Mouse (Mus musculus): Measurements from ENCODE around the gene Gm28305. TPM values are rescaled to one million over a fixed set of nuclear protein-coding genes. Genes with fewer than 3 reads are reported as not detected.

Gene Gm28305
- polyA plus RNA-seq, 1 experiment = not detected

GRCm38 (mm10) chr9:104088555-104088954 is 48.1 kb downstream of the Gm28305 start:
- Histone ChIP-seq H3K27ac (ENCODE audit: insufficient read depth, low read length) (no peak overlapping the region), H3K4me1 (ENCODE audit: control insufficient read depth, insufficient read depth, low read length) (no peaks in the 10 kb centered on the region), H3K4me3 (ENCODE audit: insufficient read depth, low read length) (no peak overlapping the region)
- no peak for TF ChIP-seq POLR2A (IDR thresholded peaks at IDR 0.05; ENCODE audit: extremely low read depth, insufficient read depth, low read length)
- TF ChIP-seq CTCF (IDR thresholded peaks at IDR 0.05; ENCODE audit: extremely low read depth, insufficient read depth, low read length) = no peak

DNA sequence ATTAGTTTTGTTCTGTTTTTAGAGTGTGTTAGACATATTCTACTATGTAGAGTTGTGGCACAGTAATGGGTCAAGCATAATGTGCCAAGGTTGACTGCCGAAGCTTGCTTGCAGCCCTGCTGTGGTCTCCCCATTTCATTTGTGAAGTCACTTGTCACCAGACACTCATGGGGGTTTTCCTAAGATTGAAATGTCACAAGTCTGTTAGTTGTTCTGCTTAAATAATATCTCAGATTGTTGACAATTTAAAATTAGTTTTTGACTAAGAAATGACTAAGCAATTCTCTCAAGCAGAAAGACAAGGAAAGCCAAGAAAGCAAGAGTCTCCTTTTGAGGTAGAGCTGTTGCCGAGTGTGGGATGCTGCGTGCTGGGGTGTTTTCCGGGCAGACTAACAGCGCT is 52.5 kb downstream of the Gm28305 start:
- no peak overlapping the region for H3K4me3 ChIP-seq (ENCODE audit: insufficient read depth, low read length)
- no peaks in the 10 kb centered on the region for H3K4me1 ChIP-seq (ENCODE audit: control insufficient read depth, insufficient read depth, low read length)
- TF ChIP-seq POLR2A (IDR thresholded peaks at IDR 0.05; ENCODE audit: extremely low read depth, insufficient read depth, low read length) (no peak), CTCF (IDR thresholded peaks at IDR 0.05; ENCODE audit: extremely low read depth, insufficient read depth, low read length) (no peak)
- H3K27ac ChIP-seq (ENCODE audit: insufficient read depth, low read length) = no peak overlapping the region

DNA sequence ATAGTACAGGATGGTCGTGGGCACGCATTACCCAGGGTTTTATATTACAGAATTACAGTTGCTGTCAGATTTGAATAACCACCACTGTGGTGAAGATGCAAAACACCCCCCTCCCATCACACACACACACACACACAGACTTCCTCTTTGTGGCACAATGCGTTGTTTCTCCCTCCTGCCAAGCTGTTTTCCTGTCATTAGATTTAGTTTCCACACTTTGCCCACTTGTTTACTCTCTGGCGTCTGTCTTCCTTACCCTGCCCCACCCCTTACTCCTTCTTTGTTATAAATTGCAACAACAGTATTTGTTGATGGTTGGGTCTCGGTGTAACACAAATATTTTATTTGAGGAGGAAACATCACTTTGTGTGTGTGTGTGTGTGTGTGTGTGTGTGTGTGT is 57.8 kb downstream of the Gm28305 start:
- no peak for TF ChIP-seq POLR2A (IDR thresholded peaks at IDR 0.05; ENCODE audit: extremely low read depth, insufficient read depth, low read length)
- TF ChIP-seq CTCF (IDR thresholded peaks at IDR 0.05; ENCODE audit: extremely low read depth, insufficient read depth, low read length) = no peak
- no peak overlapping the region for H3K4me3 ChIP-seq (ENCODE audit: insufficient read depth, low read length)
- no peak overlapping the region for H3K27ac ChIP-seq (ENCODE audit: insufficient read depth, low read length)
- H3K4me1 ChIP-seq (ENCODE audit: control insufficient read depth, insufficient read depth, low read length) = peaks cover 2% of the 10 kb centered on the region

- H3K4me1 ChIP-seq (ENCODE audit: control insufficient read depth, insufficient read depth, low read length) = peaks cover 2% of the 10 kb centered on the region
- no peak overlapping the region for H3K4me3 ChIP-seq (ENCODE audit: insufficient read depth, low read length)
- no peak for TF ChIP-seq POLR2A (IDR thresholded peaks at IDR 0.05; ENCODE audit: extremely low read depth, insufficient read depth, low read length)
- no peak for TF ChIP-seq CTCF (IDR thresholded peaks at IDR 0.05; ENCODE audit: extremely low read depth, insufficient read depth, low read length)
- H3K27ac ChIP-seq (ENCODE audit: insufficient read depth, low read length) = no peak overlapping the region
Observed at GRCm38 (mm10) chr9:104099060-104099459, 58.6 kb downstream of the Gm28305 start.

- H3K4me3 ChIP-seq (ENCODE audit: insufficient read depth, low read length) = no peak overlapping the region
- H3K4me1 ChIP-seq (ENCODE audit: control insufficient read depth, insufficient read depth, low read length) = peaks cover 2% of the 10 kb centered on the region
- H3K27ac ChIP-seq (ENCODE audit: insufficient read depth, low read length) = no peak overlapping the region
- TF ChIP-seq CTCF (IDR thresholded peaks at IDR 0.05; ENCODE audit: extremely low read depth, insufficient read depth, low read length) = no peak
Observed at GRCm38 (mm10) chr9:104100822-104101221, 60.4 kb downstream of the Gm28305 start.

- peaks cover 2% of the 10 kb centered on the region for H3K4me1 ChIP-seq (ENCODE audit: control insufficient read depth, insufficient read depth, low read length)
- H3K4me3 ChIP-seq (ENCODE audit: insufficient read depth, low read length) = no peak overlapping the region
- no peak overlapping the region for H3K27ac ChIP-seq (ENCODE audit: insufficient read depth, low read length)
- no peak for TF ChIP-seq POLR2A (IDR thresholded peaks at IDR 0.05; ENCODE audit: extremely low read depth, insufficient read depth, low read length)
- no peak for TF ChIP-seq CTCF (IDR thresholded peaks at IDR 0.05; ENCODE audit: extremely low read depth, insufficient read depth, low read length)
Observed at GRCm38 (mm10) chr9:104101458-104101857, 61.0 kb downstream of the Gm28305 start.

- Histone ChIP-seq H3K4me1 (ENCODE audit: control insufficient read depth, insufficient read depth, low read length) (peaks cover 2% of the 10 kb centered on the region), H3K27ac (ENCODE audit: insufficient read depth, low read length) (no peak overlapping the region), H3K4me3 (ENCODE audit: insufficient read depth, low read length) (no peak overlapping the region)
- TF ChIP-seq CTCF (IDR thresholded peaks at IDR 0.05; ENCODE audit: extremely low read depth, insufficient read depth, low read length) (no peak), POLR2A (IDR thresholded peaks at IDR 0.05; ENCODE audit: extremely low read depth, insufficient read depth, low read length) (no peak)
Observed at GRCm38 (mm10) chr9:104102301-104102700, 61.8 kb downstream of the Gm28305 start.

GRCm38 (mm10) chr9:104102901-104103300 is 62.4 kb downstream of the Gm28305 start:
- Histone ChIP-seq H3K4me1 (ENCODE audit: control insufficient read depth, insufficient read depth, low read length) (peaks cover 2% of the 10 kb centered on the region), H3K27ac (ENCODE audit: insufficient read depth, low read length) (no peak overlapping the region), H3K4me3 (ENCODE audit: insufficient read depth, low read length) (no peak overlapping the region)
- TF ChIP-seq POLR2A (IDR thresholded peaks at IDR 0.05; ENCODE audit: extremely low read depth, insufficient read depth, low read length) (no peak), CTCF (IDR thresholded peaks at IDR 0.05; ENCODE audit: extremely low read depth, insufficient read depth, low read length) (no peak)

DNA sequence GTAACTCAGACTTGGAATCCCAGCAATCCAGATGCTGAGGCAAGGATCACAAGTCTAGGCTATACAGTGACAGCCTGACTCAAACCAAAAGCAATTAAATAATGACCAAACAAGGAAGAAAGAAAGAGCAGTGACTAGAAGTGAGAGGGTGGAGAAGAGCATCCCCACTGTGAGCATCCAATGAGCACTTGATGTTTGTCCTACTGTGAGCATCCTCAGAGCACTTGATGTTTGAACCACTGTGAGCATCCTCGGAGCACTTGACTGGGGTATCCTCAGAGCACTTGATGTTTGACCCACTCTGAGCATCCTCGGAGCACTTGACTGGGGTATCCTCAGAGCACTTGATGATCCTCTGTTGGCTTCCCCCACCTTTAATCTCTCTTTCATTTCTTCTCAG is 64.5 kb downstream of the Gm28305 start:
- no peak overlapping the region for H3K27ac ChIP-seq (ENCODE audit: insufficient read depth, low read length)
- peaks cover 2% of the 10 kb centered on the region for H3K4me1 ChIP-seq (ENCODE audit: control insufficient read depth, insufficient read depth, low read length)
- H3K4me3 ChIP-seq (ENCODE audit: insufficient read depth, low read length) = no peak overlapping the region
- no peak for TF ChIP-seq CTCF (IDR thresholded peaks at IDR 0.05; ENCODE audit: extremely low read depth, insufficient read depth, low read length)
- no peak for TF ChIP-seq POLR2A (IDR thresholded peaks at IDR 0.05; ENCODE audit: extremely low read depth, insufficient read depth, low read length)

DNA sequence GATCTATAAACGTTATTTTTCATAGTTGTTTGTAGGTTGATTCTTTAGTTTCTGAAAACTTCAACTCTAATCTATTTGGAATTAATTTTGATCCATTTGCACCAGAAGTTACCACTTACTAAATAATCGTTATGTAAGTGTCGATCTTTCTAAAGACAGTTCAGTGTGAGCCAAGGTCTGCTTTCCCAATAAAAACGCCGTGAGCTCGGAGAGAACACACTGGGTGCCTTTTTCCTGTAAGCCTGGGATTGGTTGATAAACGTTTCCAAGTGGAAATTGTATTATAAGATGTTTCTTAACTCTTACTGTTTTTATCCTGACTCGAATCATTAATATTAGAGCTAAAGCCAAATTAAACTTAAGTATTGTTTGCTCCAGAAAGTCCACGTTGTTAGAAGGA is 66.5 kb downstream of the Gm28305 start:
- H3K4me3 ChIP-seq (ENCODE audit: insufficient read depth, low read length) = no peak overlapping the region
- TF ChIP-seq POLR2A (IDR thresholded peaks at IDR 0.05; ENCODE audit: extremely low read depth, insufficient read depth, low read length) (no peak), CTCF (IDR thresholded peaks at IDR 0.05; ENCODE audit: extremely low read depth, insufficient read depth, low read length) (no peak)
- H3K4me1 ChIP-seq (ENCODE audit: control insufficient read depth, insufficient read depth, low read length) = no peaks in the 10 kb centered on the region; the same call in 1 of the 2 replicates
- no peak overlapping the region for H3K27ac ChIP-seq (ENCODE audit: insufficient read depth, low read length)

GRCm38 (mm10) chr9:104107482-104107881 is 67.0 kb downstream of the Gm28305 start:
- Histone ChIP-seq H3K4me3 (ENCODE audit: insufficient read depth, low read length) (no peak overlapping the region), H3K4me1 (ENCODE audit: control insufficient read depth, insufficient read depth, low read length) (no peaks in the 10 kb centered on the region), H3K27ac (ENCODE audit: insufficient read depth, low read length) (no peak overlapping the region)
- TF ChIP-seq CTCF (IDR thresholded peaks at IDR 0.05; ENCODE audit: extremely low read depth, insufficient read depth, low read length) (no peak), POLR2A (IDR thresholded peaks at IDR 0.05; ENCODE audit: extremely low read depth, insufficient read depth, low read length) (no peak)

Measured in cortical plate, adult 2 months (tissue).